Comparison of ENCODE assay signal across 8 mouse cellular contexts in the genomic region with DNA sequence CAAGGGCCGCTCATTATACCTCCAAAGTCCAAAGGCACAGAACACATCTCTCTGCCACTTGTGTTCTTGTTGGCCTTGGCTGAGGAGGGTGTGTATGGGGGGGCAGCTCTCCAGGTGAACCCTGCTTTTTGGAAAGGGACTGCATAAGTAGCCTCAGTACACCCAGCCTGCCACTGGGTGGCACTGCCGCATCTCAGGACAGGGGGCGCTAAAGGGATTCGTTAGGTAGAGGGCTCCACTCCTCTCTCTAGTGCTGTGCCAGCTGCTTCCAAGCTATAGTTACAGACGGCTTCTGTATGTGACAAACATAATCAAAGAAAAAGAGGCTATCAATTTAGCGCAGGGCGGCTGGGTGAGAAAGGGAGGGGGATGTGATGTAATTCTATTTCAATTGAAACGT. TPM values are rescaled to one million over a fixed set of nuclear protein-coding genes. Genes with fewer than 3 reads are reported as not detected.
DNase-seq lines count a peak whose midpoint lies in the region; ATAC-seq and TF ChIP-seq lines count a peak whose summit lies in the region.

No protein-coding gene starts in this region.

- no peaks in the 10 kb centered on the region for H3K4me1 ChIP-seq in embryonic facial prominence, embryonic 11.5 days (ENCODE audit: control insufficient read depth, insufficient read depth, low read length)
- H3K4me1 ChIP-seq in heart, adult 2 months (ENCODE audit: control insufficient read depth, insufficient read depth, low read length), result no peaks in the 10 kb centered on the region
- H3K4me1 ChIP-seq in kidney, adult 2 months (ENCODE audit: control insufficient read depth, insufficient read depth, low read length), result peaks cover 5% of the 10 kb centered on the region; the same call in 1 of the 2 replicates
- no peaks in the 10 kb centered on the region for H3K4me1 ChIP-seq in limb, embryonic 11.5 days (ENCODE audit: control insufficient read depth, insufficient read depth, low read length)
- H3K4me1 ChIP-seq in midbrain, embryonic 15.5 days, result no peaks in the 10 kb centered on the region

- H3K4me3 ChIP-seq in embryonic facial prominence, embryonic 11.5 days (ENCODE audit: low read depth, low read length), result no peak overlapping the region
- no peak overlapping the region for H3K4me3 ChIP-seq in heart, adult 2 months
- no peak overlapping the region for H3K4me3 ChIP-seq in kidney, adult 2 months (ENCODE audit: insufficient read depth, low read depth, low read length)
- H3K4me3 ChIP-seq in limb, embryonic 11.5 days (ENCODE audit: low read depth, low read length), result no peak overlapping the region
- no peak overlapping the region for H3K4me3 ChIP-seq in midbrain, embryonic 15.5 days

- peak; percentile 80; the same call in 1 of the 2 replicates for TF ChIP-seq EP300 in heart, adult 2 months (IDR thresholded peaks at IDR 0.05; ENCODE audit: insufficient read depth, low read depth, low read length)

- WGBS in embryonic facial prominence, embryonic 11.5 days, result 2% methylated on average over 8 of the region's 8 CpGs
- WGBS in heart, adult 2 months, result 2% methylated on average over 8 of the region's 8 CpGs
- WGBS in kidney, adult 2 months, result 2% methylated on average over 8 of the region's 8 CpGs
- 2% methylated on average over 8 of the region's 8 CpGs for WGBS in limb, embryonic 11.5 days
- WGBS in midbrain, embryonic 15.5 days, result 2% methylated on average over 8 of the region's 8 CpGs

- H3K27ac ChIP-seq in embryonic facial prominence, embryonic 11.5 days (replicated peaks; ENCODE audit: low read depth, low read length), result no peak overlapping the region
- H3K27ac ChIP-seq in heart, adult 2 months, result no peak overlapping the region
- no peak overlapping the region for H3K27ac ChIP-seq in kidney, adult 2 months (ENCODE audit: insufficient read depth, low read depth, low read length)
- no peak overlapping the region for H3K27ac ChIP-seq in limb, embryonic 11.5 days (replicated peaks; ENCODE audit: low read depth, low read length)
- no peak overlapping the region for H3K27ac ChIP-seq in midbrain, embryonic 15.5 days

- no peaks in the 10 kb centered on the region for H3K79me2 ChIP-seq in heart, adult 2 months (replicated peaks; ENCODE audit: control insufficient read depth, insufficient read depth, low read length)

- no peaks in the 10 kb centered on the region for H3K36me3 ChIP-seq in embryonic facial prominence, embryonic 11.5 days (replicated peaks; ENCODE audit: control insufficient read depth, insufficient read depth, low read depth, low read length)
- no peaks in the 10 kb centered on the region for H3K36me3 ChIP-seq in heart, adult 2 months (ENCODE audit: control insufficient read depth, insufficient read depth, low read length)
- H3K36me3 ChIP-seq in kidney, adult 2 months (ENCODE audit: control insufficient read depth, insufficient read depth, low read length), result no peaks in the 10 kb centered on the region
- no peaks in the 10 kb centered on the region for H3K36me3 ChIP-seq in limb, embryonic 11.5 days (ENCODE audit: control insufficient read depth, insufficient read depth, low read length)
- H3K36me3 ChIP-seq in midbrain, embryonic 15.5 days (replicated peaks), result no peaks in the 10 kb centered on the region

- TF ChIP-seq CTCF in heart, adult 2 months (IDR thresholded peaks at IDR 0.05), result peak; percentile 98
- peak; percentile 99 for TF ChIP-seq CTCF in kidney, adult 2 months (conservative IDR thresholded peaks at IDR 0.05; ENCODE audit: insufficient read depth, insufficient read length, low read depth, low read length)

- H3K9ac ChIP-seq in embryonic facial prominence, embryonic 11.5 days (replicated peaks; ENCODE audit: low read length), result no peak overlapping the region
- no peak overlapping the region for H3K9ac ChIP-seq in heart, adult 2 months (ENCODE audit: low read depth, low read length)
- H3K9ac ChIP-seq in limb, embryonic 11.5 days (ENCODE audit: low read length), result no peak overlapping the region
- H3K9ac ChIP-seq in midbrain, embryonic 15.5 days, result no peak overlapping the region

- TF ChIP-seq POLR2A in heart, adult 2 months (IDR thresholded peaks at IDR 0.05; ENCODE audit: insufficient read depth, low read depth, low read length), result no peak
- TF ChIP-seq POLR2A in kidney, adult 2 months (IDR thresholded peaks at IDR 0.05; ENCODE audit: low read depth, low read length), result no peak

- H3K4me2 ChIP-seq in embryonic facial prominence, embryonic 11.5 days (ENCODE audit: low read depth, low read length), result no peak overlapping the region
- H3K4me2 ChIP-seq in limb, embryonic 11.5 days (ENCODE audit: low read depth, severe bottlenecking), result no peak overlapping the region
- no peak overlapping the region for H3K4me2 ChIP-seq in midbrain, embryonic 15.5 days

- peaks cover 9% of the 10 kb centered on the region; the same call in 1 of the 2 replicates for H3K27me3 ChIP-seq in embryonic facial prominence, embryonic 11.5 days (ENCODE audit: control insufficient read depth, insufficient read depth, low read length)
- no peaks in the 10 kb centered on the region for H3K27me3 ChIP-seq in heart, adult 2 months (ENCODE audit: control insufficient read depth, insufficient read depth, low read length)
- H3K27me3 ChIP-seq in kidney, adult 2 months (replicated peaks; ENCODE audit: control insufficient read depth, insufficient read depth, low read length), result no peaks in the 10 kb centered on the region
- H3K27me3 ChIP-seq in limb, embryonic 11.5 days (ENCODE audit: control insufficient read depth, insufficient read depth, low read length), result peaks cover 9% of the 10 kb centered on the region; the same call in 1 of the 2 replicates
- peaks cover 23% of the 10 kb centered on the region for H3K27me3 ChIP-seq in midbrain, embryonic 15.5 days (replicated peaks)

- no peaks in the 10 kb centered on the region for H3K9me3 ChIP-seq in embryonic facial prominence, embryonic 11.5 days (replicated peaks; ENCODE audit: control insufficient read depth, low read length)
- H3K9me3 ChIP-seq in limb, embryonic 11.5 days (ENCODE audit: control insufficient read depth, low read length), result no peaks in the 10 kb centered on the region
- H3K9me3 ChIP-seq in midbrain, embryonic 15.5 days, result no peaks in the 10 kb centered on the region

- intact Hi-C loops in heart, adult 2 months (cut with DNase I), result loop anchor here (1.0 to 2.0 kb wide), 2 partner anchors 152 to 161 kb away; no protein-coding TSS in a partner anchor

- peak; percentile 22; the same call in 1 of the 2 replicates for ATAC-seq in embryonic facial prominence, embryonic 11.5 days (replicated peaks; ENCODE audit: insufficient number of reproducible peaks, low FRiP score, low TSS enrichment, low read depth)
- ATAC-seq in limb, embryonic 11.5 days (ENCODE audit: insufficient number of reproducible peaks, low FRiP score, low TSS enrichment, low read depth), result peak; percentile 57; the same call in 1 of the 2 replicates
- peak; percentile 76 for ATAC-seq in midbrain, embryonic 15.5 days (replicated peaks)

- DNase-seq in 3T3-L1 (ENCODE audit: low read depth, low spot score), result peak; percentile 89
- DNase-seq in adrenal gland, postnatal 25 days, result peak; percentile 85
- peak; percentile 92 for DNase-seq in embryonic facial prominence, embryonic 11.5 days (ENCODE audit: low spot score)
- peak; percentile 81 to 86 for DNase-seq in heart, adult 2 months
- peak; percentile 87 for DNase-seq in kidney, adult 2 months
- peak; percentile 93 for DNase-seq in limb, embryonic 11.5 days (ENCODE audit: low spot score)
- DNase-seq in spleen, adult 18-20 months, result peak; percentile 65 to 81

RNA-seq across cellular contexts. Expression of gene Opn4, which starts 16.9 kb away (rescaled TPM):
- total RNA-seq in adrenal gland, postnatal 25 days (2021), result not detected in 2 replicates
- 0.39 TPM in 1 of 2 replicates, not detected in the other for polyA plus RNA-seq in embryonic facial prominence, embryonic 11.5 days (2014; fragmentation: Nextera tagmentation; extraction: Ambion mirVana)
- 1 to 10 TPM; 2.4 to 2.6 TPM for total RNA-seq in heart, adult 2 months (2021)
- polyA plus RNA-seq in heart, adult 2 months (2012; rRNA removed), result 7.9 and 9.2 TPM in 2 replicates
- 0.10 TPM in 1 of 2 replicates, not detected in the other for polyA plus RNA-seq in kidney, adult 2 months (2012; rRNA removed)
- polyA plus RNA-seq in limb, embryonic 11.5 days (2014; fragmentation: Nextera tagmentation; extraction: Ambion mirVana), result not detected in 2 replicates
- 0.23 TPM in 1 of 2 replicates, not detected in the other for polyA plus RNA-seq in midbrain, embryonic 15.5 days (2015; fragmentation: Nextera tagmentation; extraction: Ambion mirVana)

RNA-seq across cellular contexts. Expression of gene Ldb3, which starts 28.3 kb away (rescaled TPM):
- 0.73 and 1.4 TPM in 2 replicates for total RNA-seq in adrenal gland, postnatal 25 days (2021)
- 0.31 and 0.90 TPM in 2 replicates for polyA plus RNA-seq in embryonic facial prominence, embryonic 11.5 days (2014; fragmentation: Nextera tagmentation; extraction: Ambion mirVana)
- total RNA-seq in heart, adult 2 months (2021), result 1,000 to 10,000 TPM in 1 of 2 experiments, 100 to 1,000 TPM in 1; 940 to 1,084 TPM
- polyA plus RNA-seq in heart, adult 2 months (2012; rRNA removed), result 1,077 and 1,138 TPM in 2 replicates
- polyA plus RNA-seq in kidney, adult 2 months (2012; rRNA removed), result 1.9 and 26.0 TPM in 2 replicates
- 0.65 and 0.68 TPM in 2 replicates for polyA plus RNA-seq in limb, embryonic 11.5 days (2014; fragmentation: Nextera tagmentation; extraction: Ambion mirVana)
- 0.57 and 0.78 TPM in 2 replicates for polyA plus RNA-seq in midbrain, embryonic 15.5 days (2015; fragmentation: Nextera tagmentation; extraction: Ambion mirVana)

RNA-seq across cellular contexts. Expression of gene Wapl, which starts 56.9 kb away (rescaled TPM):
- 90.8 and 92.9 TPM in 2 replicates for total RNA-seq in adrenal gland, postnatal 25 days (2021)
- polyA plus RNA-seq in embryonic facial prominence, embryonic 11.5 days (2014; fragmentation: Nextera tagmentation; extraction: Ambion mirVana), result 35.1 and 38.0 TPM in 2 replicates
- total RNA-seq in heart, adult 2 months (2021), result 10 to 100 TPM; 35.5 to 40.6 TPM
- 6.6 and 15.2 TPM in 2 replicates for polyA plus RNA-seq in heart, adult 2 months (2012; rRNA removed)
- 10.1 and 11.0 TPM in 2 replicates for polyA plus RNA-seq in kidney, adult 2 months (2012; rRNA removed)
- polyA plus RNA-seq in limb, embryonic 11.5 days (2014; fragmentation: Nextera tagmentation; extraction: Ambion mirVana), result 31.8 and 35.3 TPM in 2 replicates
- polyA plus RNA-seq in midbrain, embryonic 15.5 days (2015; fragmentation: Nextera tagmentation; extraction: Ambion mirVana), result 13.0 and 13.6 TPM in 2 replicates

Comparison
In these comparisons a context has a peak if more than half of its experiments do, and no peak if none do; other contexts are left out.
1. ATAC-seq: peak in every context shown above with its lines; median percentile 76 in midbrain, embryonic 15.5 days; 57 in limb, embryonic 11.5 days; 22 in embryonic facial prominence, embryonic 11.5 days.
2. RNA of gene Ldb3, which starts 28.3 kb away (polyA plus RNA-seq): 1,077 to 1,138 TPM in heart, adult 2 months; 1.9 to 26.0 TPM in kidney, adult 2 months, 0.31 to 0.90 TPM in embryonic facial prominence, embryonic 11.5 days, 0.65 to 0.68 TPM in limb, embryonic 11.5 days and 0.57 to 0.78 TPM in midbrain, embryonic 15.5 days; every median in the first group is over 10 times any median in the second.
3. Peak in every context shown above with its lines, with median percentiles within 50 percentile points of each other: DNase-seq.